Comparison of ENCODE assay signal across 20 mouse cellular contexts in genomic region chr12:100738498-100738897, GRCm38 (mm10). TPM values are rescaled to one million over a fixed set of nuclear protein-coding genes. Genes with fewer than 3 reads are reported as not detected.
DNase-seq lines count a peak whose midpoint lies in the region; ATAC-seq lines count a peak whose summit lies in the region.
"Had no signal": no experiment of that assay in that cellular context is flagged by ENCODE, and none has a peak within 500 bp of the region (broad histone marks: within the 10 kb centered on the region; RNA-seq: fewer than 3 reads in every experiment).

No protein-coding gene starts in this region.

- no peak overlapping the region for H3K4me2 ChIP-seq in forebrain, embryonic 15.5 days (replicated peaks)
- H3K4me2 ChIP-seq in forebrain, embryonic 11.5 days (ENCODE audit: low read depth, low read length, severe bottlenecking) = no peak overlapping the region
- H3K4me2 ChIP-seq in midbrain, embryonic 14.5 days (ENCODE audit: low read length) = no peak overlapping the region
- no peak overlapping the region for H3K4me2 ChIP-seq in midbrain, embryonic 15.5 days
- no peak overlapping the region for H3K4me2 ChIP-seq in forebrain, embryonic 16.5 days (ENCODE audit: low read length)
- H3K4me2 ChIP-seq: embryonic facial prominence, embryonic 13.5 days; heart, embryonic 12.5 days; hindbrain, embryonic 15.5 days had no signal

- H3K9me3 ChIP-seq in forebrain, embryonic 15.5 days = no peaks in the 10 kb centered on the region
- no peaks in the 10 kb centered on the region for H3K9me3 ChIP-seq in forebrain, embryonic 11.5 days (ENCODE audit: control insufficient read depth, low read length)
- no peaks in the 10 kb centered on the region for H3K9me3 ChIP-seq in midbrain, embryonic 14.5 days (ENCODE audit: control insufficient read depth, low read length)
- H3K9me3 ChIP-seq in midbrain, embryonic 15.5 days = no peaks in the 10 kb centered on the region
- no peaks in the 10 kb centered on the region for H3K9me3 ChIP-seq in forebrain, embryonic 16.5 days (ENCODE audit: control insufficient read depth, low read length)
- H3K9me3 ChIP-seq: embryonic facial prominence, embryonic 13.5 days; G1E; heart, embryonic 12.5 days; hindbrain, embryonic 15.5 days had no signal

- no peaks in the 10 kb centered on the region for H3K36me3 ChIP-seq in forebrain, embryonic 15.5 days
- no peaks in the 10 kb centered on the region for H3K36me3 ChIP-seq in forebrain, embryonic 11.5 days (ENCODE audit: control insufficient read depth, insufficient read depth, low read length)
- no peaks in the 10 kb centered on the region for H3K36me3 ChIP-seq in midbrain, embryonic 14.5 days (ENCODE audit: control insufficient read depth, insufficient read depth, low read length)
- H3K36me3 ChIP-seq in midbrain, embryonic 15.5 days (replicated peaks) = no peaks in the 10 kb centered on the region
- H3K36me3 ChIP-seq in forebrain, embryonic 16.5 days (ENCODE audit: control insufficient read depth, insufficient read depth) = no peaks in the 10 kb centered on the region
- H3K36me3 ChIP-seq: embryonic facial prominence, embryonic 13.5 days; G1E; heart, embryonic 12.5 days; hindbrain, embryonic 15.5 days had no signal

- 0 out of 2 replicates have a peak, but pooled peaks have one; percentile 16 for ATAC-seq in forebrain, embryonic 15.5 days (replicated peaks)
- no peak for ATAC-seq in forebrain, embryonic 11.5 days (replicated peaks; ENCODE audit: low FRiP score)
- ATAC-seq in midbrain, embryonic 14.5 days (ENCODE audit: low FRiP score, low TSS enrichment) = no peak
- no peak for ATAC-seq in midbrain, embryonic 15.5 days (replicated peaks)
- ATAC-seq in forebrain, embryonic 16.5 days = peak; percentile 77
- ATAC-seq: CD4-positive, CD25-positive, alpha-beta regulatory T cell, adult 4 months had no signal

- no peak for DNase-seq in forebrain, embryonic 11.5 days (ENCODE audit: low spot score)
- DNase-seq in midbrain, embryonic 14.5 days = peak; percentile 17
- peak; percentile 38 for DNase-seq in brain, adult 2 months (ENCODE audit: low read depth, low spot score)
- no peak for DNase-seq in ovary, postnatal 36 days (ENCODE audit: low spot score)
- DNase-seq in gastrocnemius, adult 18-20 months (ENCODE audit: low spot score) = no peak
- DNase-seq: adrenal gland, postnatal 10 days; B cell, adult 2 months; cerebellum, adult 8-10 months; cerebellum, postnatal 25 days; gastrocnemius, postnatal 14 days; heart, postnatal 36 days; kidney, adult 11 months had no signal

- H3K4me3 ChIP-seq in forebrain, embryonic 15.5 days = no peak overlapping the region
- no peak overlapping the region for H3K4me3 ChIP-seq in forebrain, embryonic 11.5 days (ENCODE audit: low read depth, low read length)
- no peak overlapping the region for H3K4me3 ChIP-seq in midbrain, embryonic 14.5 days (replicated peaks; ENCODE audit: low read depth, low read length)
- H3K4me3 ChIP-seq in midbrain, embryonic 15.5 days = no peak overlapping the region
- no peak overlapping the region for H3K4me3 ChIP-seq in forebrain, embryonic 16.5 days (replicated peaks; ENCODE audit: low read length)
- H3K4me3 ChIP-seq: embryonic facial prominence, embryonic 13.5 days; heart, embryonic 12.5 days; hindbrain, embryonic 15.5 days had no signal

- WGBS in forebrain, embryonic 15.5 days = 23% methylated on average over 3 of the region's 3 CpGs
- 53% methylated on average over 3 of the region's 3 CpGs for WGBS in forebrain, embryonic 11.5 days
- 58% methylated on average over 3 of the region's 3 CpGs for WGBS in midbrain, embryonic 14.5 days
- 46% methylated on average over 3 of the region's 3 CpGs for WGBS in midbrain, embryonic 15.5 days
- 15% methylated on average over 3 of the region's 3 CpGs for whole genome bisulfite sequencing in forebrain, embryonic 16.5 days

- no peak overlapping the region for H3K9ac ChIP-seq in forebrain, embryonic 15.5 days (replicated peaks)
- no peak overlapping the region for H3K9ac ChIP-seq in forebrain, embryonic 11.5 days (ENCODE audit: low read length)
- no peak overlapping the region for H3K9ac ChIP-seq in midbrain, embryonic 14.5 days (replicated peaks; ENCODE audit: low read length)
- no peak overlapping the region for H3K9ac ChIP-seq in midbrain, embryonic 15.5 days
- no peak overlapping the region for H3K9ac ChIP-seq in forebrain, embryonic 16.5 days (replicated peaks; ENCODE audit: low read depth, low read length)
- H3K9ac ChIP-seq: embryonic facial prominence, embryonic 13.5 days; heart, embryonic 12.5 days; hindbrain, embryonic 15.5 days had no signal

- no peaks in the 10 kb centered on the region for H3K27me3 ChIP-seq in forebrain, embryonic 15.5 days
- H3K27me3 ChIP-seq in forebrain, embryonic 11.5 days (ENCODE audit: control insufficient read depth, insufficient read depth, low read length) = no peaks in the 10 kb centered on the region
- no peaks in the 10 kb centered on the region for H3K27me3 ChIP-seq in midbrain, embryonic 14.5 days (ENCODE audit: control insufficient read depth, insufficient read depth, low read length)
- H3K27me3 ChIP-seq in midbrain, embryonic 15.5 days (replicated peaks) = no peaks in the 10 kb centered on the region
- H3K27me3 ChIP-seq in forebrain, embryonic 16.5 days (replicated peaks; ENCODE audit: control insufficient read depth, insufficient read depth, low read length) = no peaks in the 10 kb centered on the region
- H3K27me3 ChIP-seq: embryonic facial prominence, embryonic 13.5 days; heart, embryonic 12.5 days; hindbrain, embryonic 15.5 days had no signal

- H3K27ac ChIP-seq in forebrain, embryonic 15.5 days (replicated peaks) = peak overlapping the region; percentile 72
- no peak overlapping the region for H3K27ac ChIP-seq in forebrain, embryonic 11.5 days (ENCODE audit: low read depth, low read length)
- no peak overlapping the region for H3K27ac ChIP-seq in midbrain, embryonic 14.5 days (replicated peaks; ENCODE audit: low read depth, low read length)
- H3K27ac ChIP-seq in midbrain, embryonic 15.5 days = no peak overlapping the region
- peak overlapping the region; percentile 11 for H3K27ac ChIP-seq in forebrain, embryonic 16.5 days (ENCODE audit: low read length)
- H3K27ac ChIP-seq: embryonic facial prominence, embryonic 13.5 days; hindbrain, embryonic 15.5 days had no signal

- peaks cover 10% of the 10 kb centered on the region for H3K4me1 ChIP-seq in forebrain, embryonic 15.5 days
- H3K4me1 ChIP-seq in forebrain, embryonic 11.5 days (replicated peaks; ENCODE audit: control insufficient read depth, insufficient read depth, low read length) = no peaks in the 10 kb centered on the region
- no peaks in the 10 kb centered on the region for H3K4me1 ChIP-seq in midbrain, embryonic 14.5 days (ENCODE audit: control insufficient read depth, insufficient read depth, low read length)
- H3K4me1 ChIP-seq in midbrain, embryonic 15.5 days = no peaks in the 10 kb centered on the region
- H3K4me1 ChIP-seq in forebrain, embryonic 16.5 days (replicated peaks; ENCODE audit: control insufficient read depth, insufficient read depth, low read length) = peaks cover 3% of the 10 kb centered on the region; the same call in 1 of the 2 replicates
- H3K4me1 ChIP-seq: embryonic facial prominence, embryonic 13.5 days; heart, embryonic 12.5 days; hindbrain, embryonic 15.5 days had no signal

RNA-seq across cellular contexts. Expression of gene Rps6ka5, which starts 11.7 kb away (rescaled TPM):
- polyA plus RNA-seq in forebrain, embryonic 15.5 days (2015; fragmentation: Nextera tagmentation; extraction: Ambion mirVana) = 13.0 and 13.7 TPM in 2 replicates
- polyA plus RNA-seq in forebrain, embryonic 11.5 days (2014; fragmentation: Nextera tagmentation; extraction: Ambion mirVana) = 3.5 and 4.6 TPM in 2 replicates
- 7.0 and 7.9 TPM in 2 replicates for polyA plus RNA-seq in midbrain, embryonic 14.5 days (2014; fragmentation: Nextera tagmentation; extraction: Ambion mirVana)
- 7.2 and 7.8 TPM in 2 replicates for polyA plus RNA-seq in midbrain, embryonic 15.5 days (2015; fragmentation: Nextera tagmentation; extraction: Ambion mirVana)
- polyA plus RNA-seq in forebrain, embryonic 16.5 days (2015; fragmentation: Nextera tagmentation; extraction: Ambion mirVana) = 14.4 and 18.2 TPM in 2 replicates
- total RNA-seq in gastrocnemius, adult 18-20 months (2021) = 10 to 100 TPM; 12.0 to 12.2 TPM

RNA-seq across cellular contexts. Expression of gene Dglucy, which starts 40.4 kb away (rescaled TPM):
- polyA plus RNA-seq in forebrain, embryonic 15.5 days (2015; fragmentation: Nextera tagmentation; extraction: Ambion mirVana) = 3.0 and 3.6 TPM in 2 replicates
- 0.87 and 0.92 TPM in 2 replicates for polyA plus RNA-seq in forebrain, embryonic 11.5 days (2014; fragmentation: Nextera tagmentation; extraction: Ambion mirVana)
- 1.7 and 1.9 TPM in 2 replicates for polyA plus RNA-seq in midbrain, embryonic 14.5 days (2014; fragmentation: Nextera tagmentation; extraction: Ambion mirVana)
- polyA plus RNA-seq in midbrain, embryonic 15.5 days (2015; fragmentation: Nextera tagmentation; extraction: Ambion mirVana) = 2.9 TPM in 2 replicates
- polyA plus RNA-seq in forebrain, embryonic 16.5 days (2015; fragmentation: Nextera tagmentation; extraction: Ambion mirVana) = 3.0 and 3.3 TPM in 2 replicates
- total RNA-seq in gastrocnemius, adult 18-20 months (2021) = 10 to 100 TPM; 30.5 to 32.2 TPM

Comparison
In these comparisons a context has a peak if more than half of its experiments do, and no peak if none do; other contexts are left out.
1. ATAC-seq: peak in forebrain, embryonic 15.5 days (single experiment) and forebrain, embryonic 16.5 days (single experiment); none in forebrain, embryonic 11.5 days (single experiment), midbrain, embryonic 14.5 days (single experiment) and midbrain, embryonic 15.5 days (single experiment).
2. H3K27ac ChIP-seq: peak in forebrain, embryonic 15.5 days (single experiment) and forebrain, embryonic 16.5 days (single experiment); none in forebrain, embryonic 11.5 days (single experiment), midbrain, embryonic 14.5 days (single experiment) and midbrain, embryonic 15.5 days (single experiment).
3. DNase-seq: peak in midbrain, embryonic 14.5 days (single experiment) and brain, adult 2 months (single experiment); none in forebrain, embryonic 11.5 days (single experiment), ovary, postnatal 36 days (single experiment) and gastrocnemius, adult 18-20 months (single experiment).